Mouse (Mus musculus) spleen, adult 2 months (tissue): Measurements from ENCODE around the gene Xpnpep2.
A peak's percentile ranks its signal among the peaks of the same experiment; 100 is the strongest.

ENCODE experiments used
- CTCF ChIP-seq: fragments of 200-500 bp; IDR thresholded peaks from 2 replicates; pipeline ENCODE4 v1.5.1; 2011; ENCODE audit warnings: mild to moderate bottlenecking, inconsistent platforms; ENCODE audit not compliant: insufficient read depth, insufficient read length, insufficient replicate concordance; ENCODE audit errors: extremely low read depth
- POLR2A ChIP-seq: fragments of 200-500 bp; IDR thresholded peaks from 2 replicates; pipeline ENCODE4 v1.6.1; 2011; ENCODE audit warnings: low read depth, low read length, inconsistent platforms

- TF ChIP-seq CTCF (peak; percentile 37; the same call in 1 of the 2 replicates), POLR2A (no peak)
Observed at GRCm38 (mm10) chrX:48094658-48095057, 13.9 kb upstream of the Xpnpep2 start.
